Mouse (Mus musculus): Measurements from ENCODE around the gene Grm1.

DNA sequence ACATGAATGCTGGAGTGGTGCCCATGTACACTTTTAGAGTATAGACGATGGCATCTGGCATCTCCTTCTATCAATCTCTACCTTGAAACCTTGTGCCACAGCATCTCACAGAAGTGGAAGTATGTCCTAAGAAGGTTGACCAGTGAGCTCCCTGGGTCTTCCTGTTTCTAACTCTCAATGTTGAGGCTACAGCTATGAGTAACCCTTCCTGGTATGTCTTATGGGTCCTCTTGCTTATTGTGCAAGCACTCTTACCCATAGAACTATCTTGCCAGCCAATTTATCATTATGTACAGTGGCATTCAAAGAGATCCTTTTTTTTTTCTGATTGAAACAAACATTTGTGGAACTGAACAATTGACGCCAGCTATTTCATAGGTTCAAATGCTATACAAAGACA, 340.0 kb downstream of the Grm1 start:
- TF ChIP-seq CTCF (IDR thresholded peaks at IDR 0.05; ENCODE audit: low read depth, low read length) (no peak), POLR2A (IDR thresholded peaks at IDR 0.05; ENCODE audit: extremely low read depth, insufficient read depth, low read length) (no peak)
